Mouse (Mus musculus) ES-Bruce4 (cell line): ENCODE measurements around the gene Scarf2.

ENCODE experiments used
- CTCF ChIP-seq: IDR thresholded peaks from one replicate; pipeline ENCODE4 v1.8.1; 2011; ENCODE audit warnings: low read depth, low read length
- EP300 ChIP-seq: IDR thresholded peaks from 2 replicates; pipeline ENCODE4 v1.6.1; 2011; ENCODE audit warnings: low read depth, low read length; ENCODE audit not compliant: insufficient read depth

DNA sequence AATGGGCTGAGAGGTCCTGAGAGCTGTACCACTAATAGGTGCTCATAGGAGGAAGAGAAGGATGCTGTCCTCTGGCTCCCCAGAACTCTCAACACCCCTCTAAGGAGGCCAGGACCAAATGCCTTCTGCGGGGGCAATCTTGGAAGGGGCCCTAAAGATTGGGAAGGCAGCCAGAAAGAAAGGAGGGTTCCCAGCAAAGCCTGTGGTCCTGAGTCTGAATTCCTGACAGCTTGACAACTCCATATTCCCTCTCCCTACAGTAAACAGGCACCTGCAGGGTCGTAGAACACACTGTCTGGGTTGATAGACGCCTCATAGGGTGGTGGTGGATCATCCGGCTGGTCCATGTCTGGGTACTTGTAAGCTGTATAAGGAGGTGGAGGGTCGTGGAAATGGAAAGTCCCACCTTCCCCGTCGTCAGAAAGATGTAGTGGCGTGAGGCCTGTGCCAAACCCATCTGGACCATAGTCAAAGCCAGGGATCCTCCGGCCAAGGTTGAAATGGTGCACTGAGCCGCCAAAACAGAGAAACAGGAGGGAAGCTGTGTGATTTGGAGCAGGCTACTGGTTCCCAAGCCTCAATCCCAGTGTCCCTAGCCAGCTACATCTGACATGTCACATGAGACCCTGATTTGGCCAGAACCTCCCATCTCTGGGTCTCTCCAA, 46.8 kb downstream of the Scarf2 start:
- no peak for TF ChIP-seq CTCF
- no peak for TF ChIP-seq EP300
